Mouse (Mus musculus) forebrain, embryonic 16.5 days (tissue): Measurements from ENCODE around the gene Lpgat1. TPM values are rescaled to one million over a fixed set of nuclear protein-coding genes. Genes with fewer than 3 reads are reported as not detected.

Source experiments
- ATAC-seq: fragments of 200-750 bp; cut with Nextera tagmentation; 2 replicates; pipeline ENCODE4 v1.8.0; 2017; ENCODE audit warnings: mild to moderate bottlenecking, moderate library complexity
- H3K27ac ChIP-seq: fragments of 300-500 bp; sonication (generic); 2 replicates; pipeline ENCODE4 v1.5.1; 2014; ENCODE audit warnings: low read length, control low read depth
- H3K27me3 ChIP-seq: fragments of 300-500 bp; sonication (generic); replicated peaks from 2 replicates; pipeline ENCODE4 v1.6.1; 2014; ENCODE audit warnings: low read length; ENCODE audit not compliant: control insufficient read depth, insufficient read depth
- H3K36me3 ChIP-seq: fragments of 300-500 bp; sonication (generic); 2 replicates; pipeline ENCODE4 v1.6.1; 2014; ENCODE audit not compliant: control insufficient read depth, insufficient read depth
- H3K4me1 ChIP-seq: fragments of 300-500 bp; sonication (generic); replicated peaks from 2 replicates; pipeline ENCODE4 v1.6.1; 2014; ENCODE audit warnings: low read length; ENCODE audit not compliant: control insufficient read depth, insufficient read depth
- H3K4me2 ChIP-seq: fragments of 300-500 bp; sonication (generic); 2 replicates; pipeline ENCODE4 v1.6.1; 2014; ENCODE audit warnings: mild to moderate bottlenecking, low read length, control low read depth
- H3K4me3 ChIP-seq: fragments of 300-500 bp; sonication (generic); replicated peaks from 2 replicates; pipeline ENCODE4 v1.5.1; 2014; ENCODE audit warnings: mild to moderate bottlenecking, low read length, control low read depth
- H3K9ac ChIP-seq: fragments of 300-500 bp; sonication (generic); replicated peaks from 2 replicates; pipeline ENCODE4 v1.6.1; 2014; ENCODE audit warnings: low read depth, low read length, control low read depth
- H3K9me3 ChIP-seq: fragments of 300-500 bp; sonication (generic); 2 replicates; pipeline ENCODE4 v1.6.1; 2016; ENCODE audit warnings: low read length; ENCODE audit not compliant: control insufficient read depth
- WGBS: fragments of 180-500 bp; shearing (Covaris S2); extraction: QIAGEN DNeasy Blood & Tissue Kit; methylation state at CpG from one replicate; pipeline ENCODE4 v1.1.7; 2014; 5-methylcytosine and 5-hydroxymethylcytosine counted together
- polyA plus RNA-seq: library from polyadenylated mRNA; unstranded; fragments of >200 nt; fragmentation: Nextera tagmentation; extraction: Ambion mirVana; gene quantifications from 2 replicates; pipeline ENCODE4 v1.2.1, GENCODE M21; 2015

Gene Lpgat1
- 30.3 and 31.9 TPM in 2 replicates for polyA plus RNA-seq

- Histone ChIP-seq H3K9ac (peak within 1 kb of the TSS; percentile 97), H3K4me3 (peak within 1 kb of the TSS; percentile 98), H3K9me3 (no peaks in the 10 kb centered on the region), H3K27me3 (no peaks in the 10 kb centered on the region), H3K4me1 (peaks cover 33% of the 10 kb centered on the region), H3K36me3 (no peaks in the 10 kb centered on the region), H3K4me2 (peak within 1 kb of the TSS; percentile 53), H3K27ac (peak within 1 kb of the TSS; percentile 93)
- peak; percentile 82 for ATAC-seq
- WGBS: under 1% methylated on average over 86 of the region's 113 CpGs
These were observed at the start of gene Lpgat1 for GRCm38 (mm10) chr1:191717601-191718498. Lpgat1 (plus strand) TSS chr1:191717834.

DNA sequence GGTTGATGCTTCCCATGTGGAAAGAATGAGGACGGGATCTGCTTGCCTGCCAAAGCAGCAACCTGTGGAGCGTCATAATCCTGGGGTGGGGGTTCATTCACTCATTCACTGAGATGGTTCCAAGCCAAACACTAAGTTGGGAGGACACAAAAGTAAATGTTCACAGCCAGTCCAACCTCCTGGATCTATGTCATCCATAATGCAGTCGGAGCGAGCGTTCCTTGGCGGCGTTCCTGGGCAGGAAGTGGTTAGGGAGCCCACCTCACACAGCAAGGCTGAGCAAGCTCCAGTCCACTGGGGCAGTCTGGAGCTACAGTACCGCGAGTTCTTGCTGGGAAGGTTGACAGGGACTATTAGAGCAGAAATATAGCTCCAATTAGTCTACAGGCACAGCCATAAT lies 49.6 kb upstream of the Lpgat1 start:
- no peak overlapping the region for H3K4me2 ChIP-seq
- no peaks in the 10 kb centered on the region for H3K9me3 ChIP-seq
- no peak overlapping the region for H3K27ac ChIP-seq
- H3K27me3 ChIP-seq: no peaks in the 10 kb centered on the region
- H3K4me1 ChIP-seq: no peaks in the 10 kb centered on the region
- WGBS: 87% methylated on average over 9 of the region's 9 CpGs
- no peak for ATAC-seq
- H3K36me3 ChIP-seq: no peaks in the 10 kb centered on the region
- no peak overlapping the region for H3K9ac ChIP-seq
- no peak overlapping the region for H3K4me3 ChIP-seq

- Histone ChIP-seq H3K27me3 (no peaks in the 10 kb centered on the region), H3K36me3 (no peaks in the 10 kb centered on the region), H3K27ac (no peak overlapping the region), H3K9me3 (no peaks in the 10 kb centered on the region), H3K4me2 (no peak overlapping the region), H3K4me3 (no peak overlapping the region), H3K9ac (no peak overlapping the region), H3K4me1 (no peaks in the 10 kb centered on the region)
- no peak for ATAC-seq
- WGBS: 86% methylated on average over 5 of the region's 5 CpGs
These were observed 43.6 kb upstream of the Lpgat1 start for GRCm38 (mm10) chr1:191674071-191674470.

DNA sequence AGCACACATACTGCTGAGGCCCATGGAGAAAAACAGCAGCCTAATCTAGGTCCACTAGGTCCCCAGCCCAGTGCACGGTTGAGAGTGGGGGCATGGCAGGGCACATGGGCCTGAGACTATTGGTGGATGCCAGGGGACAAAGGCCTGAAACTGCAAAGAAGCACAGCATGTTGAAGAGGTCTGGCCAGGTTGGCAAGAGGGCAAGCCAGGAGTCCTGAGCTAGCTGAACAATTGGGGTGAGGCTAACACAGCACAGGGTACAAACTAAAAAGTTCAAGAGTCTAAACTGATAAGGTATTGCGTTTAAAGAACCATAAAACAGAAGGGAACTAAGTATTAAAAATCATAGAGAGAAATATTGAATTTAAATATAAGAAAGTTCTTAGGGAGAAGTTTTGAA lies 36.0 kb upstream of the Lpgat1 start:
- H3K9me3 ChIP-seq: peaks cover 12% of the 10 kb centered on the region
- no peak overlapping the region for H3K4me3 ChIP-seq
- 80% methylated on average over 2 of the region's 2 CpGs for WGBS
- H3K36me3 ChIP-seq: no peaks in the 10 kb centered on the region
- no peaks in the 10 kb centered on the region for H3K4me1 ChIP-seq
- H3K4me2 ChIP-seq: no peak overlapping the region
- ATAC-seq: no peak
- H3K27me3 ChIP-seq: no peaks in the 10 kb centered on the region
- H3K27ac ChIP-seq: no peak overlapping the region
- no peak overlapping the region for H3K9ac ChIP-seq

DNA sequence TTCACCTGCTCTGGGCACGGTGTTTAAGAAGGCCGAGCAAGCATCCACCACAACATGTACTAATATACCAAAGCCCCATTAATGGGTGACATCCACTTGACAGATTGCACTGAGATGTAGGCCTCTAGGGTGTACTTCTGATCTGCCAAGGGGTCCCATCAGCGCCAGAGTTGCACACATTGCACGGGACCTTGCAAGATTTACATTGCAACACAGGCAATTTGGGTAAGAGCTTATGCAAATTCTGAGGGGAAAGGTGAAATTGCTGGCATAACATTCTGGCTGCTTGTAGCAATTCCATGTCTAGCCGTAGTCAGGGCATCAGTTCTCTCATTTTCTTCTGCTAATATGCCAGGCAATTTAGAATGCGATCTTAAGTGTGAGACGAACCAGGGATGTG lies 30.1 kb upstream of the Lpgat1 start:
- Histone ChIP-seq H3K27ac (no peak overlapping the region), H3K36me3 (no peaks in the 10 kb centered on the region), H3K4me1 (no peaks in the 10 kb centered on the region), H3K4me3 (no peak overlapping the region), H3K9me3 (peaks cover 15% of the 10 kb centered on the region), H3K4me2 (no peak overlapping the region), H3K9ac (no peak overlapping the region), H3K27me3 (no peaks in the 10 kb centered on the region)
- ATAC-seq: no peak
- WGBS: 81% methylated on average over 7 of the region's 7 CpGs

- no peak overlapping the region for H3K9ac ChIP-seq
These were observed 24.4 kb upstream of the Lpgat1 start for GRCm38 (mm10) chr1:191693231-191693630.

DNA sequence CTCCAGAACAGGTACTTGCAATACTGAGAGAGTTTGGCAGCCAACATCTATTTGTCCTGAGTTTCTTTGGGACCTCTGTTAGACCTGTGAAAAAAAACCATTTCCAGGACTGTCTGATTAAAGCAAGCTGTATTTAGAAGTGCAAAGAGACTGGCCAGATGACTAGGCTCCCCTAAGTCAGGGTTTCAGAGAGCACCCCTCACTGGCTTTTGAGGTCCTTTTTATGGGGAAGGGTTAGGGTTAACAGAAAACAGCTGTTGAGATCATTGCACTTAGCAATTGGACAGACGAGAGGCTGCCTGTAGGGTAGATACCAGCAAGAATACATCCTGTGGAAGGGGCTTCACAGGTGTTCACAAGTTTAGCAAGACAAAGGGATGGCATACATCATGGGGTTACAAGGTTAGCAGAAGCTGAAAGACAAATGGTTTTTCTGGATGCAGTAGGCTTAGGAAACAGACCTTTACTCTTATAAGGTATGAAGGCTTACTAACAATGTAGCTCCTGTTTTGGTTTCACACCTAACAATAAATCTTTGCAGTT lies 19.3 kb upstream of the Lpgat1 start:
- Histone ChIP-seq H3K36me3 (no peaks in the 10 kb centered on the region), H3K9ac (no peak overlapping the region), H3K4me3 (no peak overlapping the region), H3K27me3 (no peaks in the 10 kb centered on the region), H3K4me1 (no peaks in the 10 kb centered on the region), H3K4me2 (no peak overlapping the region), H3K9me3 (no peaks in the 10 kb centered on the region), H3K27ac (no peak overlapping the region)
- WGBS: 29% methylated on average over 1 of the region's 1 CpGs
- ATAC-seq: no peak

More at GRCm38 (mm10) chr1:191693231-191693630, 24.4 kb upstream of the Lpgat1 start:
- H3K9me3 ChIP-seq: 0 out of 2 replicates have a peak, but pooled peaks cover 3% of the 10 kb centered on the region
- no peaks in the 10 kb centered on the region for H3K4me1 ChIP-seq
- no peaks in the 10 kb centered on the region for H3K36me3 ChIP-seq
- 59% methylated on average over 4 of the region's 4 CpGs for WGBS
- H3K27me3 ChIP-seq: no peaks in the 10 kb centered on the region
- no peak overlapping the region for H3K4me3 ChIP-seq
- H3K27ac ChIP-seq: no peak overlapping the region
- H3K4me2 ChIP-seq: no peak overlapping the region
- no peak for ATAC-seq

DNA sequence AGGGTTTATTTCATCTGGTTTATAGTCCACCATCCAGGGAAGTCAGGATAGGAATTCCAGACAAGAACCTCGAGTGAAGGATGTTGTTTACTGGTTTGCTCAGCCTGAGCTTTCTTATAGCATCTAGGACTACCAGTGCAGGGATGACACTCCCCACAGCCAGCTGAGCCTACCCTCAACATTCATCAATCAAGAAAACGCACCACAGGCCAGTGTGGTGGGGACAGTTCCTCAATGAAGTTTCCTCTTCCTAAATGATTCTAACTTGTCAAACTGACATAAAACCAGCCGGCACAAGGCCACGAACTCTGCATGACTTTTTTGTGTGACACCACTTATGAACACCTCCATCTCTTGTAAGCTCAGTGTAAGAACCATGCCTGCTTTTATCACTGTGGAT lies 13.1 kb upstream of the Lpgat1 start:
- H3K9me3 ChIP-seq: no peaks in the 10 kb centered on the region
- H3K9ac ChIP-seq: no peak overlapping the region
- no peak overlapping the region for H3K4me3 ChIP-seq
- WGBS: 70% methylated on average over 4 of the region's 4 CpGs
- no peaks in the 10 kb centered on the region for H3K27me3 ChIP-seq
- no peaks in the 10 kb centered on the region for H3K36me3 ChIP-seq
- H3K27ac ChIP-seq: no peak overlapping the region
- H3K4me2 ChIP-seq: no peak overlapping the region
- no peaks in the 10 kb centered on the region for H3K4me1 ChIP-seq
- ATAC-seq: no peak

GRCm38 (mm10) chr1:191706541-191707078 lies 11.0 kb upstream of the Lpgat1 start:
- H3K4me3 ChIP-seq: no peak overlapping the region
- no peak overlapping the region for H3K9ac ChIP-seq
- H3K27ac ChIP-seq: no peak overlapping the region
- no peak overlapping the region for H3K4me2 ChIP-seq
- H3K27me3 ChIP-seq: no peaks in the 10 kb centered on the region
- no peaks in the 10 kb centered on the region for H3K36me3 ChIP-seq
- no peaks in the 10 kb centered on the region for H3K4me1 ChIP-seq
- WGBS: 76% methylated on average over 3 of the region's 3 CpGs
- no peaks in the 10 kb centered on the region for H3K9me3 ChIP-seq
- no peak for ATAC-seq
